Mouse (Mus musculus) erythroblast, embryonic 14.5 days (primary cell): ENCODE data around the gene F13a1. TPM values are rescaled to one million over a fixed set of nuclear protein-coding genes. Genes with fewer than 3 reads are reported as not detected.

Experiments used
- H3K27me3 ChIP-seq: 2 replicates; pipeline ENCODE4 v1.6.1; 2012; ENCODE audit warnings: inconsistent platforms; ENCODE audit not compliant: control insufficient read depth
- H3K36me3 ChIP-seq: 2 replicates; pipeline ENCODE4 v1.6.1; 2012; ENCODE audit warnings: mild to moderate bottlenecking, inconsistent platforms; ENCODE audit not compliant: control insufficient read depth
- H3K4me1 ChIP-seq: 2 replicates; pipeline ENCODE4 v1.6.1; 2012; ENCODE audit warnings: inconsistent platforms; ENCODE audit not compliant: control insufficient read depth
- H3K4me3 ChIP-seq: replicated peaks from 2 replicates; pipeline ENCODE3; 2012; ENCODE audit warnings: moderate library complexity, mild to moderate bottlenecking, inconsistent platforms
- H3K9me3 ChIP-seq: 2 replicates; pipeline ENCODE4 v1.6.1; 2012; ENCODE audit warnings: low read length, inconsistent platforms, mixed read lengths; ENCODE audit not compliant: control insufficient read depth
- GATA1 ChIP-seq: IDR thresholded peaks from 2 replicates; pipeline ENCODE4 v1.6.1; 2012; ENCODE audit warnings: low read length, inconsistent platforms, mixed read lengths
- TAL1 ChIP-seq: IDR thresholded peaks from 3 replicates; pipeline ENCODE4 v1.6.1; 2012; ENCODE audit warnings: low read length, inconsistent platforms, mixed read lengths
- polyA plus RNA-seq: library from polyadenylated mRNA; stranded (reverse); fragments of >175 nt; gene quantifications from 2 replicates; pipeline ENCODE4 v1.2.3, GENCODE M21; 2012

Gene F13a1
- polyA plus RNA-seq, 1 experiment = 0.02 TPM

GRCm38 (mm10) chr13:37045005-37045404 is 5.0 kb downstream of the F13a1 start:
- Histone ChIP-seq H3K9me3 (no peaks in the 10 kb centered on the region), H3K27me3 (no peaks in the 10 kb centered on the region), H3K36me3 (no peaks in the 10 kb centered on the region), H3K4me3 (no peak overlapping the region), H3K4me1 (no peaks in the 10 kb centered on the region)
- TF ChIP-seq GATA1 = no peak
- TF ChIP-seq TAL1 = no peak

- Histone ChIP-seq H3K4me1 (no peaks in the 10 kb centered on the region), H3K36me3 (no peaks in the 10 kb centered on the region), H3K4me3 (no peak overlapping the region), H3K9me3 (no peaks in the 10 kb centered on the region), H3K27me3 (no peaks in the 10 kb centered on the region)
- TF ChIP-seq GATA1 = no peak
- no peak for TF ChIP-seq TAL1
Measured at GRCm38 (mm10) chr13:37034745-37035144, 15.3 kb downstream of the F13a1 start.

DNA sequence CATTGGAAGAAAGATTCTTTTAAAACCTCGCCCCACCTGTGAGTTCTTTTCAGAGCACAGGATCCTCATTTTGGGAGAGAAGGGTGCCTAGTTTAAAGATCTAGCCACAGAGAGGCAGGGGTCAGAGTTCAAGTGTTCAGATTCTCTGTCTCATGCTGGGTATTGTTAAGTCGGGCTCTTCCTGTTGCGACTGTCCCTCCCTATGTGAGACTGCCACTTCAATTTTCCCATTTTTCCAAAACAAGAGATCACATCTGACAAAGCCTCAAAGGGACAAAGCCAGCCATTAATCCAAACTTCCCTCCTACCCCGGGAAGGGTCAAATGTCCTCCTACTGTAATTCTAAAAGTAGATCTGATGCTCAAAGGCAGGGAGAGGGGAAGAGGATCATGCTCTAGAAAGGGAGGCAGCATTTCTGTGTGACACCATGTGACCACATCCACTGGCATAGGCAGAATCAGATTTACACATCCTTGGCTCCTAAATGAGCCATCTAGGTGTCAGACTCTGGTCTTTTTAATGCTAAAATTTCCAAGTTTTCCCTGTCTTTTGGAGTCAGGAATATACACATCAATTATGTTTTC is 24.0 kb downstream of the F13a1 start:
- Histone ChIP-seq H3K4me1 (no peaks in the 10 kb centered on the region), H3K4me3 (no peak overlapping the region), H3K27me3 (no peaks in the 10 kb centered on the region), H3K36me3 (no peaks in the 10 kb centered on the region), H3K9me3 (no peaks in the 10 kb centered on the region)
- TF ChIP-seq TAL1 = no peak
- no peak for TF ChIP-seq GATA1

- Histone ChIP-seq H3K36me3 (no peaks in the 10 kb centered on the region), H3K27me3 (no peaks in the 10 kb centered on the region), H3K4me3 (no peak overlapping the region), H3K4me1 (no peaks in the 10 kb centered on the region), H3K9me3 (no peaks in the 10 kb centered on the region)
- TF ChIP-seq GATA1 (no peak), TAL1 (no peak)
Measured at GRCm38 (mm10) chr13:37021575-37021974, 28.5 kb downstream of the F13a1 start.

GRCm38 (mm10) chr13:37010771-37011170 is 39.3 kb downstream of the F13a1 start:
- H3K36me3 ChIP-seq = no peaks in the 10 kb centered on the region
- H3K9me3 ChIP-seq = no peaks in the 10 kb centered on the region
- no peaks in the 10 kb centered on the region for H3K4me1 ChIP-seq
- H3K27me3 ChIP-seq = no peaks in the 10 kb centered on the region
- H3K4me3 ChIP-seq = no peak overlapping the region
- TF ChIP-seq GATA1 (no peak), TAL1 (no peak)

- Histone ChIP-seq H3K4me1 (no peaks in the 10 kb centered on the region), H3K4me3 (no peak overlapping the region), H3K27me3 (no peaks in the 10 kb centered on the region), H3K9me3 (no peaks in the 10 kb centered on the region), H3K36me3 (no peaks in the 10 kb centered on the region)
- TF ChIP-seq GATA1 = no peak
- no peak for TF ChIP-seq TAL1
Measured at GRCm38 (mm10) chr13:37006224-37006623, 43.8 kb downstream of the F13a1 start.

GRCm38 (mm10) chr13:36999210-36999705 is 50.8 kb downstream of the F13a1 start:
- H3K4me1 ChIP-seq = no peaks in the 10 kb centered on the region
- TF ChIP-seq TAL1 = no peak
- no peak for TF ChIP-seq GATA1

GRCm38 (mm10) chr13:36993593-36993992 is 56.5 kb downstream of the F13a1 start:
- H3K36me3 ChIP-seq = no peaks in the 10 kb centered on the region
- H3K4me1 ChIP-seq = no peaks in the 10 kb centered on the region
- no peaks in the 10 kb centered on the region for H3K9me3 ChIP-seq
- no peak overlapping the region for H3K4me3 ChIP-seq
- H3K27me3 ChIP-seq = no peaks in the 10 kb centered on the region
- TF ChIP-seq GATA1 (no peak), TAL1 (no peak)

More at GRCm38 (mm10) chr13:36999210-36999705, 50.8 kb downstream of the F13a1 start:
- Histone ChIP-seq H3K27me3 (no peaks in the 10 kb centered on the region), H3K36me3 (no peaks in the 10 kb centered on the region), H3K4me3 (no peak overlapping the region), H3K9me3 (no peaks in the 10 kb centered on the region)

DNA sequence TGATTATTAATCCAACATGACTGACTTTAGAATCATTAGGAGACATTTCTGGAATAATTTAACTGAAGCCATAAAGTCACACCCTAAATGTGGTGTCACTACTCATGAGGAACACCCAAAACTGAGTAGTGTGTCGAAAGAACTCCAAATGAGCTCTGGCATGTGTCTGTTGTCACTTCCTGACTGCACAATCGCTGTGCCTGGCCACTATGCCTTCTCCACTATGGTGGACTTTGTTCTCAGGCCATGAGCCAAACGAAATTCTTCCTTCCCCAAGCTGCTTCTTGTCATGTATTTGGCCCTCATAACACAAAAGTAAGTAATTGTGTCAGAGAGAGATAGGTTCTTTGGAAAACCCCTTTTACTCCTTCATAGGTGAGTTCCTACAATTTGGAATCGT is 61.7 kb downstream of the F13a1 start:
- TF ChIP-seq TAL1 = no peak
- no peak for TF ChIP-seq GATA1
- Histone ChIP-seq H3K27me3 (no peaks in the 10 kb centered on the region), H3K4me1 (no peaks in the 10 kb centered on the region), H3K9me3 (no peaks in the 10 kb centered on the region), H3K36me3 (no peaks in the 10 kb centered on the region), H3K4me3 (no peak overlapping the region)

DNA sequence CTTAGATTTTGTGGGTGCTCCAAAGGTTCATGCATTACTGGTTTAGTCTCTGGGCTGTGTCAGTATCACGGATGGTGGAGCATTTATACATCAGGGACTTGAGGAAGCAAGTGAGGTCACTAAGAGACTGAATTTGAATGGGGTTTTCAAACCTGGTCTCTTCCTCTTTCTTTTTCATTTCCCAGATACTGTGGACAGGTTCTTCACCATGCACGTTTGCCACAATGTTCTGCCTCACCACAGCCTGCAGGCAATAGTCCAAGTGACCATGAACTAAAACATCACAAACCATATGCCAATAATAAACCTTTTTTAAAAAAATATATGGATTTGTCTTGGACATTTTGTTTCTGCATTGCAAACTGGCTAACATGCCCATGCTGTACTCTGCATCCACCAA is 77.0 kb downstream of the F13a1 start:
- no peak for TF ChIP-seq TAL1
- no peak for TF ChIP-seq GATA1
- Histone ChIP-seq H3K36me3 (no peaks in the 10 kb centered on the region), H3K9me3 (no peaks in the 10 kb centered on the region), H3K27me3 (no peaks in the 10 kb centered on the region), H3K4me3 (no peak overlapping the region), H3K4me1 (no peaks in the 10 kb centered on the region)
